ENCODE assay signal across 10 mouse cellular contexts in genomic region chr16:32672250-32672649, GRCm38 (mm10). TPM values are rescaled to one million over a fixed set of nuclear protein-coding genes. Genes with fewer than 3 reads are reported as not detected.
DNase-seq lines count a peak whose midpoint lies in the region; ATAC-seq lines count a peak whose summit lies in the region.
"Had no signal": no experiment of that assay in that cellular context is flagged by ENCODE, and none has a peak within 500 bp of the region (broad histone marks: within the 10 kb centered on the region; RNA-seq: fewer than 3 reads in every experiment).

No protein-coding gene starts in this region.

- DNase-seq in heart, postnatal 14 days, result no peak
- peak; percentile 21 for DNase-seq in urinary bladder, postnatal 14 days (ENCODE audit: low spot score)
- no peak for DNase-seq in urinary bladder, postnatal 36 days (ENCODE audit: low spot score in 2 of 2)
- no peak for DNase-seq in right cerebral cortex, postnatal 36 days (ENCODE audit: low spot score in 2 of 2)
- no peak for DNase-seq in hindbrain, embryonic 14.5 days (ENCODE audit: low spot score)
- DNase-seq in adrenal gland, adult 2 months, result no peak

- peaks cover 9% of the 10 kb centered on the region for H3K36me3 ChIP-seq in heart, embryonic 16.5 days (ENCODE audit: control insufficient read depth, insufficient read depth)
- peaks cover 82% of the 10 kb centered on the region for H3K36me3 ChIP-seq in hindbrain, embryonic 14.5 days (replicated peaks; ENCODE audit: control insufficient read depth, insufficient read depth)

- H3K9me3 ChIP-seq in heart, embryonic 16.5 days (replicated peaks; ENCODE audit: control insufficient read depth, low read length), result no peaks in the 10 kb centered on the region
- no peaks in the 10 kb centered on the region for H3K9me3 ChIP-seq in hindbrain, embryonic 14.5 days (ENCODE audit: control insufficient read depth, low read length)
- H3K9me3 ChIP-seq: forebrain, embryonic 10.5 days; megakaryocyte, embryonic 14.5 days had no signal

- H3K4me3 ChIP-seq in heart, embryonic 16.5 days (ENCODE audit: low read length), result no peak overlapping the region
- no peak overlapping the region for H3K4me3 ChIP-seq in hindbrain, embryonic 14.5 days (replicated peaks; ENCODE audit: low read length)
- H3K4me3 ChIP-seq: forebrain, embryonic 10.5 days; megakaryocyte, embryonic 14.5 days had no signal

- peaks cover 23% of the 10 kb centered on the region for H3K4me1 ChIP-seq in heart, embryonic 16.5 days (ENCODE audit: control insufficient read depth, insufficient read depth, low read length)
- H3K4me1 ChIP-seq in hindbrain, embryonic 14.5 days (replicated peaks; ENCODE audit: control insufficient read depth, insufficient read depth, low read length), result no peaks in the 10 kb centered on the region; the same call in 1 of the 2 replicates

- 80% methylated on average over 7 of the region's 7 CpGs for whole genome bisulfite sequencing in heart, embryonic 16.5 days
- 94% methylated on average over 7 of the region's 7 CpGs for WGBS in hindbrain, embryonic 14.5 days

- no peak overlapping the region for H3K9ac ChIP-seq in heart, embryonic 16.5 days (ENCODE audit: low read length)
- H3K9ac ChIP-seq in hindbrain, embryonic 14.5 days, result no peak overlapping the region

- H3K27ac ChIP-seq in heart, embryonic 16.5 days (ENCODE audit: low read length), result 0 out of 2 replicates have a peak overlapping the region, but pooled peaks have one; percentile 9
- no peak overlapping the region for H3K27ac ChIP-seq in hindbrain, embryonic 14.5 days

- intact Hi-C loops in heart, postnatal 14 days (cut with DNase I), result no loop called here

- no peak overlapping the region for H3K4me2 ChIP-seq in heart, embryonic 16.5 days (ENCODE audit: low read depth, low read length)
- H3K4me2 ChIP-seq in hindbrain, embryonic 14.5 days (replicated peaks), result no peak overlapping the region

- no peak for ATAC-seq in heart, embryonic 16.5 days (replicated peaks; ENCODE audit: extremely low read depth, insufficient read depth, low FRiP score)
- 0 out of 2 replicates have a peak, but pooled peaks have one; percentile 22 for ATAC-seq in erythroblast, adult 5-6 weeks (replicated peaks; ENCODE audit: low FRiP score, poor library complexity, severe bottlenecking)
- no peak for ATAC-seq in hindbrain, embryonic 14.5 days (ENCODE audit: low FRiP score)

- no peaks in the 10 kb centered on the region for H3K27me3 ChIP-seq in heart, embryonic 16.5 days (ENCODE audit: control insufficient read depth, insufficient read depth, low read length)
- H3K27me3 ChIP-seq in hindbrain, embryonic 14.5 days (ENCODE audit: control insufficient read depth, insufficient read depth, low read length), result no peaks in the 10 kb centered on the region
- H3K27me3 ChIP-seq: megakaryocyte, embryonic 14.5 days had no signal

RNA-seq across cellular contexts. Expression of gene Tnk2, which starts 28.6 kb away (rescaled TPM):
- polyA plus RNA-seq in heart, embryonic 16.5 days (2015; fragmentation: Nextera tagmentation; extraction: Ambion mirVana), result 9.0 and 9.5 TPM in 2 replicates
- total RNA-seq in heart, postnatal 14 days (2021), result 10 to 100 TPM; 24.1 to 26.7 TPM
- 15.8 and 33.2 TPM in 2 replicates for total RNA-seq in erythroblast, adult 5-6 weeks (2015; ENCODE audit: low replicate concordance)
- 19.6 and 29.7 TPM in 2 replicates for total RNA-seq in erythroblast, adult 5-6 weeks (2017; ENCODE audit: low replicate concordance)
- polyA plus RNA-seq in hindbrain, embryonic 14.5 days (2014; fragmentation: Nextera tagmentation; extraction: Ambion mirVana), result 17.4 and 20.0 TPM in 2 replicates
- 10 to 100 TPM; 26.5 to 47.4 TPM for total RNA-seq in adrenal gland, adult 2 months (2021)
- 100 and 110 TPM in 2 replicates for polyA plus RNA-seq in adrenal gland, adult 2 months (2012; rRNA removed)
